Mouse (Mus musculus) T-helper 17 cell (primary cell): ENCODE measurements at regions not wholly inside any gene's neighbourhood (a gene's known extent, or its start where the extent isn't known, plus 50 kb on each side); places are given as distances from the start of the nearest gene placed in this dataset.
"Not testable (repeated sequence)": the region's sequence is repeated elsewhere in the genome, so short reads cannot be mapped to it uniquely, and the experiment has no call there.

Source experiments
- in situ Hi-C, 2 experiments: fragments of 300-600 bp; cut with MboI, MseI; formaldehyde crosslinking; loops; 1 replicate in 1 of 2; 2 replicates in 1 of 2; pipeline ENCODE4 v1.15.1; 2025; ENCODE audit warnings: high pct_unique_total_duplicates in 2 of 2

GRCm38 (mm10) chr9:113100641-113101040 is 607.4 kb downstream of the Pdcd6ip start:
- in situ Hi-C loops, result no loop called here

- in situ Hi-C loops, result not testable (repeated sequence)
Measured at GRCm38 (mm10) chr9:113095421-113095820, 612.6 kb downstream of the Pdcd6ip start.

GRCm38 (mm10) chr9:113093863-113094390 is 614.1 kb downstream of the Pdcd6ip start:
- in situ Hi-C loops, result no loop called here

- in situ Hi-C loops, result no loop called here
Measured at GRCm38 (mm10) chr9:113091881-113092280, 616.2 kb downstream of the Pdcd6ip start.

GRCm38 (mm10) chr9:113087786-113088185 is 620.3 kb downstream of the Pdcd6ip start:
- in situ Hi-C loops, result loop anchor here in 1 of 2 experiments (5.0 kb wide), 1 partner anchor 105 kb away; no protein-coding TSS in a partner anchor

- in situ Hi-C loops, result loop anchor here in 1 of 2 experiments (5.0 kb wide), 1 partner anchor 107 kb away; no protein-coding TSS in a partner anchor
Measured at GRCm38 (mm10) chr9:113085281-113085810, 622.7 kb downstream of the Pdcd6ip start.

- in situ Hi-C loops, result no loop called here
Measured at GRCm38 (mm10) chr9:113074866-113075265, 633.2 kb downstream of the Pdcd6ip start.

- in situ Hi-C loops, result loop anchor here in 1 of 2 experiments (10.0 kb wide), 1 partner anchor 433 kb away; no protein-coding TSS in a partner anchor
Measured at GRCm38 (mm10) chr9:113057415-113057814, 650.6 kb downstream of the Pdcd6ip start.

- in situ Hi-C loops, result no loop called here
Measured at GRCm38 (mm10) chr9:113044556-113045178, 663.4 kb downstream of the Pdcd6ip start.

GRCm38 (mm10) chr9:113040885-113041284 is 667.2 kb downstream of the Pdcd6ip start:
- in situ Hi-C loops, result no loop called here

GRCm38 (mm10) chr9:113033996-113034395 is 674.1 kb downstream of the Pdcd6ip start:
- in situ Hi-C loops, result no loop called here

- in situ Hi-C loops, result no loop called here
Measured at GRCm38 (mm10) chr9:113029091-113029490, 679.0 kb downstream of the Pdcd6ip start.

- in situ Hi-C loops, result no loop called here
Measured at GRCm38 (mm10) chr9:113026904-113027193, 681.2 kb downstream of the Pdcd6ip start.

GRCm38 (mm10) chr9:113026096-113026903 is 681.8 kb downstream of the Pdcd6ip start:
- in situ Hi-C loops, result no loop called here

GRCm38 (mm10) chr9:113021866-113022645 is 686.0 kb downstream of the Pdcd6ip start:
- in situ Hi-C loops, result no loop called here

GRCm38 (mm10) chr9:113019576-113019975 is 688.5 kb downstream of the Pdcd6ip start:
- in situ Hi-C loops, result no loop called here

- in situ Hi-C loops, result loop anchor here in 1 of 2 experiments (10.0 kb wide), 1 partner anchor 413 kb away; no protein-coding TSS in a partner anchor
Measured at GRCm38 (mm10) chr9:113008106-113008505, 700.0 kb downstream of the Pdcd6ip start.

GRCm38 (mm10) chr9:112996204-112996603 is 711.9 kb downstream of the Pdcd6ip start:
- in situ Hi-C loops, result no loop called here

GRCm38 (mm10) chr9:112994774-112995173 is 713.3 kb downstream of the Pdcd6ip start:
- in situ Hi-C loops, result no loop called here

- in situ Hi-C loops, result no loop called here
Measured at GRCm38 (mm10) chr9:112993627-112994026, 714.4 kb downstream of the Pdcd6ip start.

- in situ Hi-C loops, result no loop called here
Measured at GRCm38 (mm10) chr9:112992937-112993336, 715.1 kb downstream of the Pdcd6ip start.
